Mouse (Mus musculus) lung, embryonic 16.5 days (tissue): ENCODE data around the gene Sumo1. TPM values are rescaled to one million over a fixed set of nuclear protein-coding genes. Genes with fewer than 3 reads are reported as not detected.

ENCODE experiments used
- ATAC-seq: fragments of 200-750 bp; cut with Nextera tagmentation; 2 replicates; pipeline ENCODE4 v1.8.0; 2017; ENCODE audit warnings: low read depth, mild to moderate bottlenecking, moderate library complexity
- H3K27ac ChIP-seq: fragments of 300-500 bp; sonication (generic); 2 replicates; pipeline ENCODE4 v1.5.1; 2014; ENCODE audit warnings: mild to moderate bottlenecking, control low read depth, low read length
- H3K27me3 ChIP-seq: fragments of 300-500 bp; sonication (generic); 2 replicates; pipeline ENCODE4 v1.6.1; 2014; ENCODE audit warnings: low read depth, low read length, mixed read lengths; ENCODE audit not compliant: control insufficient read depth, insufficient read depth
- H3K36me3 ChIP-seq: fragments of 300-500 bp; sonication (generic); 2 replicates; pipeline ENCODE4 v1.6.1; 2014; ENCODE audit warnings: low read length; ENCODE audit not compliant: control insufficient read depth, insufficient read depth
- H3K4me1 ChIP-seq: fragments of 300-500 bp; sonication (generic); replicated peaks from 2 replicates; pipeline ENCODE4 v1.6.1; 2014; ENCODE audit warnings: low read length, mixed read lengths; ENCODE audit not compliant: control insufficient read depth, insufficient read depth
- H3K4me2 ChIP-seq: fragments of 300-500 bp; sonication (generic); 2 replicates; pipeline ENCODE4 v1.6.1; 2014; ENCODE audit warnings: low read depth, low read length, control low read depth
- H3K4me3 ChIP-seq: fragments of 300-500 bp; sonication (generic); 2 replicates; pipeline ENCODE4 v1.5.1; 2014; ENCODE audit warnings: mild to moderate bottlenecking, low read length, control low read depth
- H3K9ac ChIP-seq: fragments of 300-500 bp; sonication (generic); 2 replicates; pipeline ENCODE4 v1.6.1; 2014; ENCODE audit warnings: low read length, control low read depth
- H3K9me3 ChIP-seq: fragments of 300-500 bp; sonication (generic); 2 replicates; pipeline ENCODE4 v1.6.1; 2016; ENCODE audit warnings: low read length; ENCODE audit not compliant: control insufficient read depth
- WGBS: fragments of 180-500 bp; shearing (Covaris S2); extraction: QIAGEN DNeasy Blood & Tissue Kit; methylation state at CpG from one replicate; pipeline ENCODE4 v1.1.7; 2014; 5-methylcytosine and 5-hydroxymethylcytosine counted together
- polyA plus RNA-seq: library from polyadenylated mRNA; unstranded; fragments of >200 nt; fragmentation: Nextera tagmentation; extraction: Ambion mirVana; gene quantifications from 2 replicates; pipeline ENCODE4 v1.2.1, GENCODE M21; 2015

Gene Sumo1
- polyA plus RNA-seq, 1 experiment from 2014 or later = 366 TPM

- Histone ChIP-seq H3K27me3 (no peaks in the 10 kb centered on the region), H3K4me2 (no peak overlapping the region), H3K9ac (no peak overlapping the region), H3K4me1 (peaks cover 10% of the 10 kb centered on the region), H3K36me3 (no peaks in the 10 kb centered on the region), H3K27ac (no peak overlapping the region), H3K9me3 (no peaks in the 10 kb centered on the region), H3K4me3 (no peak overlapping the region)
- WGBS = 91% methylated on average over 5 of the region's 5 CpGs
- ATAC-seq = no peak
Observed at GRCm38 (mm10) chr1:59538381-59538780, 132.3 kb downstream of the Sumo1 start.

Other genes starting within 250 kb of the Sumo1 start
- gene Fzd7, start 188.4 kb downstream of the Sumo1 start, polyA plus RNA-seq = 12.4 and 12.9 TPM in 2 replicates
- 2.0 and 2.3 TPM in 2 replicates for gene Gm973, start 154.6 kb downstream of the Sumo1 start, polyA plus RNA-seq
- gene Nop58, start 14.1 kb upstream of the Sumo1 start, polyA plus RNA-seq = 188 and 207 TPM in 2 replicates
- 9.0 and 9.4 TPM in 2 replicates for gene Bmpr2, start 92.6 kb upstream of the Sumo1 start, polyA plus RNA-seq
- 8.4 and 8.9 TPM in 2 replicates for gene Fam117b, start 242.2 kb upstream of the Sumo1 start, polyA plus RNA-seq